Mouse (Mus musculus) neutrophil, adult 83 days (primary cell): ENCODE measurements around the gene Gm21209. TPM values are rescaled to one million over a fixed set of nuclear protein-coding genes. Genes with fewer than 3 reads are reported as not detected.

ENCODE experiments used
- total RNA-seq, 2 experiments: library from RNA; stranded (reverse); gene quantifications; one replicate each; pipeline ENCODE4 v1.2.4; 2023

The Gm21209 gene
- not detected for total RNA-seq

GRCm38 (mm10) chrY:49570856-49571255 is at the start of gene Gm21209:
Gm21209 (plus strand) TSS chrY:49571156.

